Mouse (Mus musculus): Measurements from ENCODE around the gene Tm2d1. TPM values are rescaled to one million over a fixed set of nuclear protein-coding genes. Genes with fewer than 3 reads are reported as not detected.

The Tm2d1 gene
- total and polyA plus RNA-seq, 3 experiments = 14.9 to 25.7 TPM; not detected in 1

GRCm38 (mm10) chr4:98322223-98322622 lies 60.9 kb downstream of the Tm2d1 start:
- Histone ChIP-seq H3K9ac (ENCODE audit: control insufficient read depth, low read depth, low read length, poor library complexity, severe bottlenecking) (peak overlapping the region; percentile 54), H3K4me3 (ENCODE audit: control insufficient read depth in 1 of 2, insufficient read depth in 1 of 2, low read depth in 2 of 2, low read length in 2 of 2) (peak overlapping the region; percentile 58 to 75), H3K9me3 (replicated peaks; ENCODE audit: insufficient read depth, low read length) (no peaks in the 10 kb centered on the region), H3K27me3 (ENCODE audit: control insufficient read depth in 1 of 2, insufficient read depth in 2 of 2, low read length in 2 of 2) (no peaks in the 10 kb centered on the region; a peak in 1 of 4 replicates), H3K36me3 (ENCODE audit: control insufficient read depth in 1 of 2, insufficient read depth in 2 of 2, low read length in 2 of 2) (no peaks in the 10 kb centered on the region; a peak in 1 of 4 replicates), H3K79me2 (ENCODE audit: control insufficient read depth, insufficient read depth, low read length, poor library complexity) (no peaks in the 10 kb centered on the region), H3K4me1 (ENCODE audit: control insufficient read depth in 1 of 2, insufficient read depth in 2 of 2, low read length in 2 of 2) (no peaks in the 10 kb centered on the region; a peak in 1 of 4 replicates), H3K27ac (ENCODE audit: control insufficient read depth, low read depth, low read length) (peak overlapping the region; percentile 10; the same call in 1 of the 2 replicates)
- peak; percentile 91 for DNase-seq (ENCODE audit: low read depth, low spot score)
- TF ChIP-seq ZC3H11A (IDR thresholded peaks at IDR 0.05; ENCODE audit: low read depth, low read length) = peak; percentile 92
- no peak for TF ChIP-seq TAL1 (IDR thresholded peaks at IDR 0.05; ENCODE audit: low read length)
- peak; percentile 80 to 96 (median 94) for TF ChIP-seq CTCF (IDR thresholded peaks at IDR 0.05 in 2 of 3, conservative IDR thresholded peaks at IDR 0.05 in 1 of 3; ENCODE audit: control insufficient read depth in 1 of 3, insufficient read depth in 1 of 3, low read depth in 2 of 3, low read length in 3 of 3, poor library complexity in 1 of 3, severe bottlenecking in 1 of 3)
- TF ChIP-seq TCF12 (IDR thresholded peaks at IDR 0.05; ENCODE audit: low read depth, low read length) = no peak
- TF ChIP-seq RAD21 (IDR thresholded peaks at IDR 0.05; ENCODE audit: low read depth, low read length) = peak; percentile 95
- no peak for TF ChIP-seq MYC (IDR thresholded peaks at IDR 0.05; ENCODE audit: low read depth, low read length)
- TF ChIP-seq SMC3 (IDR thresholded peaks at IDR 0.05; ENCODE audit: low read depth, low read length) = peak; percentile 95
- TF ChIP-seq GATA1 (IDR thresholded peaks at IDR 0.05; ENCODE audit: low read depth, low read length) = no peak
- TF ChIP-seq UBTF (IDR thresholded peaks at IDR 0.05; ENCODE audit: borderline replicate concordance, insufficient read depth, low read depth, low read length) = 0 out of 2 replicates have a peak, but pooled peaks have one; percentile 80
- TF ChIP-seq MAFK (IDR thresholded peaks at IDR 0.05; ENCODE audit: borderline replicate concordance, low read depth, low read length) = no peak
- TF ChIP-seq SIN3A (IDR thresholded peaks at IDR 0.05; ENCODE audit: low read length) = no peak
- peak; percentile 81 for TF ChIP-seq BHLHE40 (IDR thresholded peaks at IDR 0.05; ENCODE audit: borderline replicate concordance, low read depth, low read length)
- TF ChIP-seq NELFE (IDR thresholded peaks at IDR 0.05; ENCODE audit: low read depth, low read length) = no peak
- TF ChIP-seq CHD2 (IDR thresholded peaks at IDR 0.05; ENCODE audit: low read length) = no peak
- peak; percentile 42; the same call in 1 of the 2 replicates for TF ChIP-seq TBP (IDR thresholded peaks at IDR 0.05; ENCODE audit: low read depth, low read length)

DNA sequence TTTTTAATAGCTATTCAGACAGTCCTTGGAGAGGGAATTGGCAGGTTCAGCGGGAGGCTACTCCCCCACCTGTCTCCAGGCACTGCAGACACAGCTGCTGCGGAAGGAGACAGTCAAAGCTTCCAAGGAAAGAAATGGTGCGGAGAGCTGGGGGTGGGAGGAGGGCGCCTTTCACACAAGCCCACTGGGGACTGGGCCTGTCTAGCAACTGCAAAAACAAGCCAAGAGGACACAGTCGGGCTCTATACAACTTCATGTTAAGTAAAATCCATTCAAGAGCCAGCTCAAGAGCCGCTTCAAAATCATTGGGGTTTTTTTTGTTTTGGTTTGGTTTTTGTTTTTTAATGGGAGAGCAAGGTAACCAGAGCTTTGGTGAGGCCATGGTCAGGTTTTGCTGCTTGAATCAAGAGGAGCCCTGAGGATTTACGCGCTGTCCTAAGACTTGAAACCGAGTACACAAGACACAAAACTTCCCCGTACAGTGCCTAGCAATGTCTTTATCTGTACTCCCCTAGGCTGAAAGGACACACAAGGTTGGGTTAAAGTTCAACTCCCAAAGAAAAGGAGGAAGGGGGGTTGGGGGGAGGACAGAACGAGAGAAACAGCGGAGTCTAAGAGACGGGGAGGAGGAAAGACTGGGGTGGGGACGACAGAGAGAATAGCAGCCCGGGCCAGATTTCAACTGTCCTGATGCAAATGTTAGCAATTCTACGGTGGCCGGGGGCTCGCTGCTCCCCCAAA lies 61.6 kb downstream of the Tm2d1 start:
- no peak for DNase-seq (ENCODE audit: low read depth, low spot score)
- no peaks in the 10 kb centered on the region; a peak in 1 of 4 replicates for H3K36me3 ChIP-seq (ENCODE audit: control insufficient read depth in 1 of 2, insufficient read depth in 2 of 2, low read length in 2 of 2)
- TF ChIP-seq UBTF (IDR thresholded peaks at IDR 0.05; ENCODE audit: borderline replicate concordance, insufficient read depth, low read depth, low read length) (no peak), CHD1 (IDR thresholded peaks at IDR 0.05; ENCODE audit: low read depth, low read length) (no peak), ZNF384 (IDR thresholded peaks at IDR 0.05; ENCODE audit: low read depth, low read length) (no peak), ZKSCAN1 (IDR thresholded peaks at IDR 0.05; ENCODE audit: low read depth, low read length) (no peak), NRF1 (IDR thresholded peaks at IDR 0.05; ENCODE audit: insufficient read depth, low read depth, low read length, poor library complexity, severe bottlenecking) (no peak), USF2 (IDR thresholded peaks at IDR 0.05; ENCODE audit: borderline replicate concordance in 1 of 2, insufficient read depth in 1 of 2, low read depth in 1 of 2, low read length in 2 of 2) (no peak), ZMIZ1 (IDR thresholded peaks at IDR 0.05; ENCODE audit: low read depth, low read length) (no peak), SMC3 (IDR thresholded peaks at IDR 0.05; ENCODE audit: low read depth, low read length) (peak; percentile 7; the same call in 1 of the 2 replicates)
- H3K79me2 ChIP-seq (ENCODE audit: control insufficient read depth, insufficient read depth, low read length, poor library complexity) = no peaks in the 10 kb centered on the region
- H3K27ac ChIP-seq (ENCODE audit: control insufficient read depth, low read depth, low read length) = peak overlapping the region; percentile 10; the same call in 1 of the 2 replicates
- peak overlapping the region; percentile 54 for H3K9ac ChIP-seq (ENCODE audit: control insufficient read depth, low read depth, low read length, poor library complexity, severe bottlenecking)
- no peaks in the 10 kb centered on the region; a peak in 1 of 4 replicates for H3K27me3 ChIP-seq (ENCODE audit: control insufficient read depth in 1 of 2, insufficient read depth in 2 of 2, low read length in 2 of 2)
- peak overlapping the region; percentile 58 to 75 for H3K4me3 ChIP-seq (ENCODE audit: control insufficient read depth in 1 of 2, insufficient read depth in 1 of 2, low read depth in 2 of 2, low read length in 2 of 2)
- H3K4me1 ChIP-seq (ENCODE audit: control insufficient read depth in 1 of 2, insufficient read depth in 2 of 2, low read length in 2 of 2) = no peaks in the 10 kb centered on the region; a peak in 1 of 4 replicates
- H3K9me3 ChIP-seq (replicated peaks; ENCODE audit: insufficient read depth, low read length) = no peaks in the 10 kb centered on the region
